Mouse (Mus musculus) heart, adult 2 months (tissue): ENCODE data around the gene Tnn. TPM values are rescaled to one million over a fixed set of nuclear protein-coding genes. Genes with fewer than 3 reads are reported as not detected.
A peak's percentile ranks its signal among the peaks of the same experiment; 100 is the strongest.

Experiments
- DNase-seq, 2 experiments: peaks; one replicate each; pipeline ENCODE4 v3.0.0; 2021
- H3K27ac ChIP-seq: fragments of 200-600 bp; 2 replicates; pipeline ENCODE4 v1.8.1; 2022
- H3K27me3 ChIP-seq: fragments of 200-500 bp; 2 replicates; pipeline ENCODE4 v1.6.1; 2012; ENCODE audit warnings: mild to moderate bottlenecking, low read length, inconsistent platforms, mixed read lengths; ENCODE audit not compliant: control insufficient read depth, insufficient read depth
- H3K36me3 ChIP-seq: fragments of 200-500 bp; 2 replicates; pipeline ENCODE4 v1.6.1; 2012; ENCODE audit warnings: low read length, inconsistent platforms; ENCODE audit not compliant: control insufficient read depth, insufficient read depth
- H3K4me1 ChIP-seq: fragments of 200-500 bp; 2 replicates; pipeline ENCODE4 v1.6.1; 2011; ENCODE audit warnings: low read length; ENCODE audit not compliant: control insufficient read depth, insufficient read depth
- H3K4me3 ChIP-seq: fragments of 200-600 bp; 2 replicates; pipeline ENCODE4 v1.8.1; 2022
- H3K79me2 ChIP-seq: fragments of 200-500 bp; replicated peaks from 2 replicates; pipeline ENCODE4 v1.6.1; 2012; ENCODE audit warnings: mild to moderate bottlenecking, inconsistent platforms, low read length, moderate library complexity, mixed read lengths; ENCODE audit not compliant: control insufficient read depth, insufficient read depth
- H3K9ac ChIP-seq: fragments of 200-500 bp; 2 replicates; pipeline ENCODE4 v1.6.1; 2012; ENCODE audit warnings: low read depth, mild to moderate bottlenecking, control low read depth, inconsistent platforms, low read length, mixed read lengths
- CTCF ChIP-seq: fragments of 200-600 bp; IDR thresholded peaks from 2 replicates; pipeline ENCODE4 v1.8.1; 2022; ENCODE audit warnings: antibody characterized with exemption, mild to moderate bottlenecking, moderate library complexity
- EP300 ChIP-seq: fragments of 200-500 bp; IDR thresholded peaks from 2 replicates; pipeline ENCODE4 v1.6.1; 2011; ENCODE audit warnings: low read depth, low read length, control low read depth; ENCODE audit not compliant: insufficient read depth
- POLR2A ChIP-seq: fragments of 200-500 bp; IDR thresholded peaks from 2 replicates; pipeline ENCODE4 v1.6.1; 2011; ENCODE audit warnings: mild to moderate bottlenecking, low read depth, low read length, control low read depth; ENCODE audit not compliant: insufficient read depth
- WGBS: fragments of 180-500 bp; shearing (Covaris S2); methylation state at CpG from one replicate; pipeline ENCODE4 v1.1.7; 2018; 5-methylcytosine and 5-hydroxymethylcytosine counted together
- intact Hi-C: fragments of 180-260 bp; cut with DNase I; formaldehyde crosslinking; loops from one replicate; pipeline ENCODE4 v1.15.1; 2025
- polyA plus RNA-seq: library from polyadenylated mRNA; depleted of rRNA; stranded (reverse); fragments of >200 nt; gene quantifications from 2 replicates; pipeline ENCODE4 v1.2.3, GENCODE M21; 2012
- total RNA-seq, 2 experiments: library from RNA; stranded (reverse); gene quantifications; 2 replicates each; pipeline ENCODE4 v1.2.3; 2021

Tnn gene
- total and polyA plus RNA-seq, 3 experiments, result 0.06 TPM; not detected in 2

DNA sequence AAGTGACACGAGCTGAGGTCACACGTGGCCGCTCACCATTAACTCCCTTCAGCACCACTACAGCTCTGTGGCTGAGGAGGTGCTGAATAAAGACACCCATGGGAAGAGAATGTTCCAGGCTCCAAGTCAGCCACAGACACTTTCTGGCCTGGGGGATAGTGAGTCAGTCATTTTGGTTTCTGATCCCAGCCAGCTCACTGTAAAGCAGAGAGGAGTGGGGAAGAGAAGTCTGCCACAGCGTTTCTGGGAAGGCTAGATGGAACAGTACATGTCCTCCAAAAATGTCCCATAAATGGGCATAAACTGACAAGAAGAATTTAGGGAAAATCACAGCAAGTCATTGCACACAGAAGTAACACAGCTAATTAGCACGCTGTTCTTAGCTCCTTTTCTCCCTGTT, 52.4 kb downstream of the Tnn start:
- no peaks in the 10 kb centered on the region for H3K36me3 ChIP-seq
- WGBS, result 67% methylated on average over 5 of the region's 5 CpGs
- no peak overlapping the region for H3K27ac ChIP-seq
- no peaks in the 10 kb centered on the region for H3K79me2 ChIP-seq
- no peaks in the 10 kb centered on the region for H3K27me3 ChIP-seq
- H3K4me3 ChIP-seq, result no peak overlapping the region
- DNase-seq, result no peak
- no peak for TF ChIP-seq EP300
- no peak for TF ChIP-seq CTCF
- no peak for TF ChIP-seq POLR2A
- H3K4me1 ChIP-seq, result no peaks in the 10 kb centered on the region; the same call in 1 of the 2 replicates
- intact Hi-C loops, result no loop called here
- no peak overlapping the region for H3K9ac ChIP-seq

DNA sequence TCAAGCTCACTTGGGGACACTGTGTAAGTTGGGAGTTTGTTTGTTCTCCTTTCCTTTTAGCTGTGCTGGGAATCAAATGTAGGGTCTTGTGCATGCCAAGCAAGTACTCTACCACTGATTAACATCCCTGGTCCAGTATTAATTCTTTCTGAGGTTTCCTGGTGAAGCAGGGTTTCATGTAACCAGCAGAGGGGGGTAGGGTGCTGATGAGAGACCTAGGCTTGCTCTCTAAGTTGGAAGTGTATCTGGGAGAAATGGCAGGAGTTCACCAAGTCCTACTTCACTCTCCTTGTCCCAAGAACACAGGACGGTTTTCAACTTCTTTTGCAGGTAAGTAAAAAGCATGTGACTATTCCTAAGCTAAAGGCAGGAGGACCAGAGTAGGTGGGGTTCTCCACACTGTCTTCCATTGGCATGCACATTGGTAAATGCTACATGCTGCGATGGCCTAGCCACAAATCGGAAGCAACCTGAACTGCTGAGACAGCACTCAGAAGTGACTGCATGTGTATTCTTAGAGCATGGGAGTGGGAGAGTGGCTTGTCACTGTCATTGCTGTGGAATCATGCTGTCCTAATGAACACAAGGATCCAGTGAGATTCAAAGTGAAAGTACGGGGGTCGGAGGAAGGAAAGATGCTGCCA, 53.6 kb downstream of the Tnn start:
- H3K27me3 ChIP-seq, result no peaks in the 10 kb centered on the region
- H3K4me1 ChIP-seq, result no peaks in the 10 kb centered on the region; the same call in 1 of the 2 replicates
- no peaks in the 10 kb centered on the region for H3K79me2 ChIP-seq
- 83% methylated on average over 5 of the region's 5 CpGs for WGBS
- no peak overlapping the region for H3K9ac ChIP-seq
- intact Hi-C loops, result no loop called here
- H3K27ac ChIP-seq, result no peak overlapping the region
- TF ChIP-seq CTCF (peak; percentile 29), POLR2A (no peak)
- H3K36me3 ChIP-seq, result no peaks in the 10 kb centered on the region
- H3K4me3 ChIP-seq, result no peak overlapping the region
- no peak for DNase-seq

DNA sequence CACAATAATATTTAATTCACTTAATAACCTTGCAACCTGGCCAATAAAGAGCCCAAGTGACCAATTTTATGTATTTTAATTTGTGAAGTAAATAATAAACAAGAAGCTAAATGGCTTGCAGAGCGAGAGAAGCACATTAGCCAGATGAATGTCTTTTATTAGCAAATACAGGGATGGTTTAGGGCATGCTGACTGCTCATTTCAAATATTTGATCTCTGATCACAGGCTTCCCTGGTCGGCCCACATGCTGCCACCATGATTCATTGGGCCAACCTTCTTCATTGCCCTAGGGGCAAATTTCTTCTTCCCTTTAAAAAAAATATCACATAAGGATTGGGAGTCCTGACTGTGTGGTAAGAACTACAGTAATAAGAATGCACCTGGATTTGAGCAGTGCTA, 66.7 kb downstream of the Tnn start:
- Histone ChIP-seq H3K4me3 (no peak overlapping the region), H3K9ac (no peak overlapping the region), H3K79me2 (no peaks in the 10 kb centered on the region), H3K27ac (no peak overlapping the region), H3K4me1 (no peaks in the 10 kb centered on the region), H3K27me3 (no peaks in the 10 kb centered on the region), H3K36me3 (no peaks in the 10 kb centered on the region)
- TF ChIP-seq CTCF, result no peak
- no peak for TF ChIP-seq EP300
- TF ChIP-seq POLR2A, result no peak
- DNase-seq, result no peak
- 78% methylated on average over 2 of the region's 2 CpGs for WGBS
- intact Hi-C loops, result loop anchor here (10.0 kb wide), 2 partner anchors 562 to 802 kb away; partner anchors contain the start of gene Tnr

DNA sequence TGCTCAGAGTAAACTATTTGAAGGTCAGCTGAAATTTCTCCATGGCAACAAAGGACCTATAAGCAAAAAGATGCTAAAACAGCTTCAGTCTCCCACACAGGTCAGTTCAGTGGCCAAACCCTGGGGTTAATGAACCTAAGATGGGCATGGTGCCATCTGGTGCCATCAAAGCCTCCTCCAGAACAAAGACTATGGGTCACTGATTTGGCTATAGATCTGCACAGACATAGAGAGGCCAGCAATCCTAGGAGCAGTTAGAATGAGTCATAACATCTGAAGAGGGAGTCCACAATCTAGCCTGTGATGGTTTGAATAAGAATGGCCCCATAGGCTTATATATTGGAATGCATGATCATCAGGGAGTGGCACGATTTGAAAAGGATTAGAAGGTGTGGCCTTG, 69.1 kb downstream of the Tnn start:
- no peak for TF ChIP-seq EP300
- Histone ChIP-seq H3K27ac (no peak overlapping the region), H3K9ac (no peak overlapping the region), H3K4me3 (no peak overlapping the region), H3K4me1 (no peaks in the 10 kb centered on the region), H3K79me2 (no peaks in the 10 kb centered on the region), H3K27me3 (no peaks in the 10 kb centered on the region), H3K36me3 (no peaks in the 10 kb centered on the region)
- WGBS, result 71% methylated on average over 1 of the region's 1 CpGs
- DNase-seq, result no peak
- intact Hi-C loops, result loop anchor here (5.0 to 10.0 kb wide), 3 partner anchors 559 to 799 kb away; partner anchors contain the start of gene Tnr

DNA sequence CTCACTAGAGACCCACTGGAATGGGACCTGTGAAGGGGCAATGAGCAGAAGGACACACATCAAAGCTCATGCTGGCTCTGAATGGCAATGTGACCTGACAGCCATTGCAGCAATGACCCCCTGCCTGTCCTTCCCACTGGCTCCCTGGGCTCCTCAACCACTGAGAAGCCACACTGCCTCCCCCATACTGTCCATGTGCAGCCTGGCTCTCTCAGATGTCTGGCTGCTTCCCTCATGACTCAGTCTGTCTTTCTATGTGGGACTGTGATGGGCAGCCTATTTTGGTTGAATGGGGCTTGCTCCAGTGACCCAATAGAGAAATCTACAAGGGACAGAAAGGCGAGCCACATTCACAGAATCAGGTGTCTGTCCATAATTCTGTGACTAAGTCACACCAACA, 70.7 kb downstream of the Tnn start:
- H3K27ac ChIP-seq, result no peak overlapping the region
- H3K36me3 ChIP-seq, result no peaks in the 10 kb centered on the region
- H3K79me2 ChIP-seq, result no peaks in the 10 kb centered on the region
- no peaks in the 10 kb centered on the region for H3K27me3 ChIP-seq
- H3K4me3 ChIP-seq, result no peak overlapping the region
- intact Hi-C loops, result loop anchor here (5.0 to 10.0 kb wide), 3 partner anchors 558 to 798 kb away; partner anchors contain the start of gene Tnr
- no peak for TF ChIP-seq POLR2A
- no peak for TF ChIP-seq CTCF
- TF ChIP-seq EP300, result no peak
- no peak overlapping the region for H3K9ac ChIP-seq
- DNase-seq, result no peak
- no peaks in the 10 kb centered on the region for H3K4me1 ChIP-seq
- 63% methylated on average over 1 of the region's 1 CpGs for WGBS

DNA sequence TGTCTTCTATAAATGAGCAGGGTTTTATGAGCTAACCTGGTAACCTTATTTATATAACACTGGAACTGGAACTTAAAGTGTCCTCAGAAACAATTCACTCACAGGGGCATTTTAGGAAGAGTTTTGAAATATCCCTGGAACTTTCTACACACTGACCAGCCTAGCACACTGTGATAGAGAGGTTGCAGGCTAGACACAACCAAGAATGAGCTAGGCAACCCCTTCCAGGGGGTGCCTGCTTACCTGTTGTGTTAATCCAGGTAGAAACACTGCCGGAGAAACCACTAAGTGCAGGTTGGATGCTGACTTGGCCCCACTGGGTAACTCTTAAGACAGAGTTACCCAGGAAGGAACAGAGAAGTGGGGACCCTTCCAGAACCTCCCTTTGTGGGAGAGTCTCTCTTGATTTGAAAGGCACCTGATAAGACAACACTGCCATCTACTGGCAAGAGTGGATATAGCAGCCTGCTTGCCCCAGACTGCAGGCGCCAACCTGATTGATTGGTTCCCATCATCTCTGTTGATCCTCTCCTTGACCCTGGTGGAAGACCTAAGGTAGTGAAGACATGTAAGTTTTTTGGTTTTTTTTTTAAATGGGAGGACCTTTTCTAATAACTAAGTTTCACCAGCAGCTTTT, 72.5 kb downstream of the Tnn start:
- WGBS, result 21% methylated on average over 2 of the region's 2 CpGs
- H3K9ac ChIP-seq, result no peak overlapping the region
- no peak overlapping the region for H3K4me3 ChIP-seq
- H3K36me3 ChIP-seq, result no peaks in the 10 kb centered on the region
- H3K79me2 ChIP-seq, result no peaks in the 10 kb centered on the region
- TF ChIP-seq EP300, result peak; percentile 68; the same call in 1 of the 2 replicates
- no peak for TF ChIP-seq POLR2A
- TF ChIP-seq CTCF, result no peak; the same call in 1 of the 2 replicates
- DNase-seq, result peak; percentile 72 to 86
- intact Hi-C loops, result loop anchor here (1.0 to 10.0 kb wide), 4 partner anchors 170 to 796 kb away; partner anchors contain the start of gene Tnr
- H3K4me1 ChIP-seq, result no peaks in the 10 kb centered on the region
- no peak overlapping the region for H3K27ac ChIP-seq
- H3K27me3 ChIP-seq, result no peaks in the 10 kb centered on the region
